Mouse (Mus musculus): ENCODE results near the gene Aqp1.

The Aqp1 gene

DNA sequence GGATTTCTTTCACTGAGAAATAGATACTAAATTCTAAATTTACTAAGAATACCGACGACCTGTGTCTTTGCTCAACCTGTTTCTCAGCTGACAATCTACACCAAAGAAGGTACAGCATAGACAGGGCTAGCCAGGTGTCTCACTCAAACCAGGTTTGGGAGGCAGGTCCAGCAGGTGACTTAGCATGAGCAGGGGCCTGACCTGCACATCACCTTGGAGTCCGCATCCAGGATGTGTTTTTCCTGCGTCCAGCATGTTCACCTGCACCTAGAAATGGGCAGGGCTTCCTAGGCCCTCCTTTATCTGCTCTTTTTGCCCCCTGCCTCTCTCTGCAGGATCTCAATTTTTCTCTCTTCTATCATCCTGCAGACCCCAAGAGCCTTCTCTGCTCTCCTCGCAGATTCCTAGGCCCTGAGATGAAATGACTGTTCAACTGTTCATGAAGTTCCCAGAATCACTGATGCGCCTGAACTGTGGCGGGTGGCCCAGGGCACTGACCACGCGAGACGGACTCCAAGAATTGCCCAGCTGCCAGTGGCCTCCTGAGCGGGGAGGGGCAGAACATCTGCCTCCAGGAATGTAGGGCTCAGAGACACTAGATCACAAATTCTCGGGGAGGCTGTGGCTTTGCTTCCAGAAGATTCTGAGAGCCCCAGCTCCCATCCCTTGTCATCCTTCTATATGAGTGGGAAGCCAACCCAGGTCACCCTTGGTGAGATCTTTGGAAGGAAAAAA, 17.6 kb downstream of the Aqp1 start:
- in situ Hi-C loops (cut with MboI; ENCODE audit: low pct_unique_long_range_greater_than_20kb in 1 of 2, low sequenced_read_pairs in 2 of 2, unreplicated experiment in 1 of 2): no loop called here

DNA sequence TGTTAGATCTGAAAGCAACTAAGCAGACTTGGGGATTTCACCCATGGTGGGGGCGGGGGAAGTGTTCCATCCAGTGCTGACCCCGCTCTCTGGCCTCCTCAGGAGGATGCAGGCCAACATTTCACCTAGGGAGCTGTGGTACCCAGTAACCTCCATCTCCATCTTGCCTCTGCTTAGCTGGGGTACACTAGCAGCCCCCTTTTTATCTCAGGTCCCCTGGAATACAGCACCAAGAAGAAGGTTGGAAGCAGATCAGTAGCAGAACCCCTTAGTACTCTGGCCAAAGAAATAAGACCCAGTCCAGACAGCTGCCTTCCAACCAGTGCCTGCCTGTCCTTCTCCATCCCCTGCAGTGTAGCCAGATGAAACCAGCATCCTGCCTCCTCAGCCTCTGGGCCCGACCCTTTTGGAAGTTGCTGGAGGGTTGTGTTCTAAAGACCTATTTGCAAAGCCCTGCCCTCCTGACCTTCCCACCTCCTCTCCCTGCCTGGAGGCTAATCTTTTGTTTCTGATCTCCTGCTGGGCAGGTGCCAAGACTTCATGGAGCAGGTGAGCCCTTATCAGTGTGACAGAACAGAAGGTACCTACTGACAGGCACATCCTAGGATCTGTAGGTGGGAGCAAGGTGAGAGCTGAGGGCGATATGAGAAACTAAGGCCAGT, 18.4 kb downstream of the Aqp1 start:
- in situ Hi-C loops (cut with MboI; ENCODE audit: low pct_unique_long_range_greater_than_20kb in 1 of 2, low sequenced_read_pairs in 2 of 2, unreplicated experiment in 1 of 2): no loop called here

GRCm38 (mm10) chr6:55355575-55355974, 19.3 kb downstream of the Aqp1 start:
- in situ Hi-C loops (cut with MboI; ENCODE audit: low pct_unique_long_range_greater_than_20kb in 1 of 2, low sequenced_read_pairs in 2 of 2, unreplicated experiment in 1 of 2): no loop called here

- in situ Hi-C loops (cut with MboI; ENCODE audit: low pct_unique_long_range_greater_than_20kb in 1 of 2, low sequenced_read_pairs in 2 of 2, unreplicated experiment in 1 of 2): no loop called here
These were observed 19.9 kb downstream of the Aqp1 start for GRCm38 (mm10) chr6:55356017-55356703.

- in situ Hi-C loops (cut with MboI; ENCODE audit: low pct_unique_long_range_greater_than_20kb in 1 of 2, low sequenced_read_pairs in 2 of 2, unreplicated experiment in 1 of 2): no loop called here
These were observed 20.9 kb downstream of the Aqp1 start for GRCm38 (mm10) chr6:55356976-55357635.

GRCm38 (mm10) chr6:55357636-55358031, 21.4 kb downstream of the Aqp1 start:
- in situ Hi-C loops (cut with MboI; ENCODE audit: low pct_unique_long_range_greater_than_20kb in 1 of 2, low sequenced_read_pairs in 2 of 2, unreplicated experiment in 1 of 2): no loop called here

- in situ Hi-C loops (cut with MboI; ENCODE audit: low pct_unique_long_range_greater_than_20kb in 1 of 2, low sequenced_read_pairs in 2 of 2, unreplicated experiment in 1 of 2): no loop called here
These were observed 22.5 kb downstream of the Aqp1 start for GRCm38 (mm10) chr6:55358731-55359143.

GRCm38 (mm10) chr6:55362663-55363062, 26.4 kb downstream of the Aqp1 start:
- in situ Hi-C loops (cut with MboI; ENCODE audit: low pct_unique_long_range_greater_than_20kb in 1 of 2, low sequenced_read_pairs in 2 of 2, unreplicated experiment in 1 of 2): no loop called here

DNA sequence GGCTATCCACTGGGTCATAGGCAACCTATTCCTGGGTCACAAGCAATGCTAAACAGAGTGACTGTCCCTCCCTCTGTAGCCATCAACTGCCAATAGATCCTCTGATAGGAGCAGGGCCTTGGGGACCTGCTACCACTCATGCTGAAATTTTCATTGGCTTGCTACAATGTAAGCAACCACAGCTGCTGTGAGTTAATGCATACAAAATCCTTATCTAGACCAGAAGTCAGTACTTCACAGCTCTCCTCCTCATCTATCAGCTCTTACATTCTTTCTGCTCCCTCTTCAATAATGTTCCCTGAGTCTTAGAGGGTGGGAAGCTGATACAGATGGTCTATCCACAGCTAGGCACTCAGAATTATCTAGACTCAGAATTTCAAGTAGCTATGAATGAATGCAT, 30.9 kb downstream of the Aqp1 start:
- in situ Hi-C loops (cut with MboI; ENCODE audit: low pct_unique_long_range_greater_than_20kb in 1 of 2, low sequenced_read_pairs in 2 of 2, unreplicated experiment in 1 of 2): no loop called here

- in situ Hi-C loops (cut with MboI; ENCODE audit: low pct_unique_long_range_greater_than_20kb in 1 of 2, low sequenced_read_pairs in 2 of 2, unreplicated experiment in 1 of 2): no loop called here
These were observed 34.6 kb downstream of the Aqp1 start for GRCm38 (mm10) chr6:55370831-55371230.

DNA sequence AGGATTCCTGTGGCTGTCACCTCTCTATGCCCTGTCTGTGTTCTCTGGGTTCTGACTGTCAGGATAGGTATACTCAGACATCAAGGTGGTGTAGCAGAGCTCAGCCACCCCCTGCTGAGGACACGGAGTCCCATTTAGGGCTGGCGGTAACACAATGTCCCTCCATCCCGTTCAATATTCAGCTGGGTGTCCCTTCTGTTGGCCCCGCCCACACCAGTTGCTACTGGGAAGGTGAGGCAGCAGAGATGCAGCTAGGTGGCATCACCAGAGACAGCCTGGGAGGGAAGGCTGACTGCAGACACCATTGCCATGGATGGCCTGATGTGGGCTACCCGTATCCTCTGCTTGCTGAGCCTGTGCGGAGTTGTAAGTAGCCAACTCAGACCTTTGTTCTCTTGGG, 39.8 kb downstream of the Aqp1 start, which contains the start of gene Ghrhr:
Gene Ghrhr (plus strand): TSS at position 220 of the 400 bp plus-strand sequence.
- in situ Hi-C loops (cut with MboI; ENCODE audit: low pct_unique_long_range_greater_than_20kb in 1 of 2, low sequenced_read_pairs in 2 of 2, unreplicated experiment in 1 of 2): no loop called here

- in situ Hi-C loops (cut with MboI; ENCODE audit: low pct_unique_long_range_greater_than_20kb in 1 of 2, low sequenced_read_pairs in 2 of 2, unreplicated experiment in 1 of 2): no loop called here
These were observed 40.3 kb downstream of the Aqp1 start for GRCm38 (mm10) chr6:55376511-55376910.

DNA sequence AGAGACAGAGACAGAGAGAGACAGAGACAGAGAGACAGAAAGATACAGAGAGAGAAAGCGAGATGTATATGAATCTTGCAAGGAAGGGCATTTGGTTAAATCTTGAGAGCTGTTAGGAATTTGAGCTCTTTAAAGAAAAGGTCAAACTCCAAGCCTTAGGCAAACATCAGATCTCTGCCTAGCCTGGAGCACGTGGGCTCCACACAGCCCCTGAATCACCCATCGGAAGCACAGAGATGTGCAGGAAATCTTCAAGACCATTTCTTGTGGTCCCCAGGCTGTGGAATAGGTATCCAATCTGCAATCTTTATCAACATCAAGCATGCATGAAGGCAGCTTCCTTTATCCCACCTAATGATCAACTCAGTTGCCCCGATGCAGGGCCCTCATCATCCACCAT, 41.2 kb downstream of the Aqp1 start:
- in situ Hi-C loops (cut with MboI; ENCODE audit: low pct_unique_long_range_greater_than_20kb in 1 of 2, low sequenced_read_pairs in 2 of 2, unreplicated experiment in 1 of 2): no loop called here

DNA sequence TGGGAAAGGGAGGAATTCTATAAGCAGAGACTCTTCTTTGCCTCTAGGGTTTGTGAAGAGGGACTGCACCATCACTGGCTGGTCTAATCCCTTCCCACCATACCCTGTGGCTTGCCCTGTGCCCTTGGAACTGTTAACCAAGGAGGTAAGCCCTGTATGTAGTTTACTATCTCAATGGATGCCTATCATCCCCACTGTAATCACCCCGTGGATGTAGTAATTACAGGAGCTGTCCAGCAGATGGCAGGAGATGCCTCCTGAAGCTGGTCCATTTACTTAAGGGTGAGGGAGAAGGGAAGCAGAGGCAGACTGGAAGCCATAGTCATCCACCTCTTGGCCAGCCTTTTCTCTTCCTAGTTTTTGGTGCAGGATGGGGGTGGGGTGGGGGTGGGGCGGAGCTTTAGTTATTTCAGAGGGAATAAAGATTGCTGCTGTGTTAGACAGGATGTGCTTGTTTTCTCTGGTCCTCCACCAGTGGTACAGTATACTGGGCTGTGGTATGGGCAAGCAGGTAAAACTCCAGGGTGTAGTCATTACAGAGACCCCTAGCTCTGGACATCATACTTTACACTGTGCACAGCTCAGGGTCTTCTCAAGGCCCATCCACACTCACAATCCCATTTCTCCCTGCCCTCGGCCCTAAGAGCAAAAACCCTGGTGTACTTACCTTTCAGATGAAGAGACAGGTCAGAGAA, 43.6 kb downstream of the Aqp1 start:
- in situ Hi-C loops (cut with MboI; ENCODE audit: low pct_unique_long_range_greater_than_20kb in 1 of 2, low sequenced_read_pairs in 2 of 2, unreplicated experiment in 1 of 2): loop anchor here (5.0 to 10.0 kb wide), 2 partner anchors 133 to 145 kb away; no protein-coding TSS in a partner anchor

DNA sequence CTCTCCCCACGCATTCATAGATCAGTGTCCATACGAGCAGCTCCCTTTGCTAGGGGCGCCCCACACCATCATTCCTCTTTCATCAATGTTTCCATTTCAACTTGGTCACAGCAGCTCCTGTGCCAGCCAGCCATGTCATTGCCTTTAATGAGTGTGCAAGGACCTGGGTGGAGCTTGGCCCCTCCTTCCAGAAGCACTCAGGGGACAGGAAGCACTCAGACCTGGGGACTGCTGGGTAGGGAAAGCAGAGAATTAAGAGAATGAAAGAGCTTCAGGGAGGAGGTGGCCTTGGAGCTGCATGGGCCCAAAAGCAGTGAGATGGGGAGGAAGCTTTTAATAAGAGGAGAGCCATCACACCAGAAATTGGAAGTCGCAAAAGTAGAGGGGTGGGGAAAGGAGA, 45.7 kb downstream of the Aqp1 start:
- in situ Hi-C loops (cut with MboI; ENCODE audit: low pct_unique_long_range_greater_than_20kb in 1 of 2, low sequenced_read_pairs in 2 of 2, unreplicated experiment in 1 of 2): loop anchor here (5.0 to 10.0 kb wide), 2 partner anchors 130 to 147 kb away; no protein-coding TSS in a partner anchor

GRCm38 (mm10) chr6:55383897-55384296, 47.7 kb downstream of the Aqp1 start:
- in situ Hi-C loops (cut with MboI; ENCODE audit: low pct_unique_long_range_greater_than_20kb in 1 of 2, low sequenced_read_pairs in 2 of 2, unreplicated experiment in 1 of 2): loop anchor here (5.0 to 10.0 kb wide), 2 partner anchors 128 to 149 kb away; no protein-coding TSS in a partner anchor

DNA sequence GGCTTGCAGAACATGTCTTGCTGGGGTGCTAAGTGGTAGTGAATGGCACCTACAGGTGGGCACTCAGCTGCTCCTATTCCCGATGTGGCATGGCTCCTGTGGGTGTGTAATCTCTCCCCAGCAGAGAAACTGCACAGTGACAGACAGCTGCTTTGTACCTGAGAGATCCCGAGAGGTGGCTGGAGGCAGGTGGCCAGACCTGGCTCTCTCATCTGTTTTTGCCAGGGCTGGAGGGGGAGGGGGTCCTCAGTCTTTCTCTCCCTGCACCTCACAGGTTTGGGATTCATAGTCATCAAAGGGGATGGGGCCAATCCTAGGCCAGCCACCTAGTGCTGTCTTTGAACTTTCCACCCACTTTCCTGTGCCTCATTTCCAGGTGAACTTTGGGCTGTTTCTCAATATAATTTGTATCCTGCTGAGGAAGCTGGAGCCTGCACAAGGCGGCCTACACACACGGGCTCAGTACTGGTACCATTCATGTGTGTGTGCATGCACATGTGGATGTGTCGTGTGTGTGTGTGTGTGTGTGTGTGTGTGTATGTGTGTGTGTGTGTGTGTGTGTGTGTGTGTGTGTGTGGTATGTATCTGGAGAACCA, 48.2 kb downstream of the Aqp1 start:
- in situ Hi-C loops (cut with MboI; ENCODE audit: low pct_unique_long_range_greater_than_20kb in 1 of 2, low sequenced_read_pairs in 2 of 2, unreplicated experiment in 1 of 2): loop anchor here (5.0 to 10.0 kb wide), 2 partner anchors 128 to 150 kb away; no protein-coding TSS in a partner anchor

All from mouse embryonic stem cell (cell line).